Mouse (Mus musculus) stomach, postnatal 0 days (tissue): ENCODE data around the gene C2cd3. TPM values are rescaled to one million over a fixed set of nuclear protein-coding genes. Genes with fewer than 3 reads are reported as not detected.
A peak's percentile ranks its signal among the peaks of the same experiment; 100 is the strongest.
"Not testable (repeated sequence)": the region's sequence is repeated elsewhere in the genome, so short reads cannot be mapped to it uniquely, and the experiment has no call there.

Experiments used
- ATAC-seq: fragments of 200-750 bp; cut with Nextera tagmentation; 2 replicates; pipeline ENCODE4 v1.8.0; 2017; ENCODE audit not compliant: low FRiP score, low TSS enrichment
- DNase-seq: peaks from one replicate; pipeline ENCODE4 v3.0.0-alpha.2; 2016; ENCODE audit warnings: low spot score
- H3K27ac ChIP-seq: fragments of 300-500 bp; sonication (generic); replicated peaks from 2 replicates; pipeline ENCODE4 v1.5.1; 2014; ENCODE audit warnings: mild to moderate bottlenecking, control low read depth
- H3K27me3 ChIP-seq: fragments of 300-500 bp; sonication (generic); 2 replicates; pipeline ENCODE4 v1.6.1; 2014; ENCODE audit warnings: low read length; ENCODE audit not compliant: control insufficient read depth, insufficient read depth
- H3K36me3 ChIP-seq: fragments of 300-500 bp; sonication (generic); 2 replicates; pipeline ENCODE4 v1.6.1; 2014; ENCODE audit warnings: low read length, mixed read lengths; ENCODE audit not compliant: control insufficient read depth, insufficient read depth
- H3K4me1 ChIP-seq: fragments of 300-500 bp; sonication (generic); replicated peaks from 2 replicates; pipeline ENCODE4 v1.6.1; 2014; ENCODE audit warnings: antibody characterized with exemption; ENCODE audit not compliant: control insufficient read depth, insufficient read depth
- H3K4me2 ChIP-seq: fragments of 300-500 bp; sonication (generic); replicated peaks from 2 replicates; pipeline ENCODE4 v1.6.1; 2014; ENCODE audit warnings: low read depth, mild to moderate bottlenecking, control low read depth, moderate library complexity
- H3K4me3 ChIP-seq: fragments of 300-500 bp; sonication (generic); 2 replicates; pipeline ENCODE4 v1.5.1; 2014; ENCODE audit warnings: low read depth, low read length, control low read depth
- H3K9ac ChIP-seq: fragments of 300-500 bp; sonication (generic); 2 replicates; pipeline ENCODE4 v1.6.1; 2014; ENCODE audit warnings: mild to moderate bottlenecking, low read length, control low read depth, mixed read lengths
- H3K9me3 ChIP-seq: fragments of 300-500 bp; sonication (generic); 2 replicates; pipeline ENCODE4 v1.6.1; 2016; ENCODE audit warnings: low read length; ENCODE audit not compliant: control insufficient read depth
- CTCF ChIP-seq: IDR thresholded peaks from 2 replicates; pipeline ENCODE4 v1.5.1; 2016; ENCODE audit warnings: antibody characterized with exemption, low read depth, mild to moderate bottlenecking, moderate library complexity
- EP300 ChIP-seq: optimal IDR thresholded peaks from 2 replicates; pipeline ENCODE3; 2016; ENCODE audit warnings: antibody characterized with exemption
- WGBS: fragments of 180-500 bp; shearing (Covaris S2); extraction: QIAGEN DNeasy Blood & Tissue Kit; methylation state at CpG from one replicate; pipeline ENCODE4 v1.1.7; 2014; 5-methylcytosine and 5-hydroxymethylcytosine counted together
- polyA plus RNA-seq: library from polyadenylated mRNA; unstranded; fragments of >200 nt; fragmentation: Nextera tagmentation; extraction: Ambion mirVana; gene quantifications from 2 replicates; pipeline ENCODE4 v1.2.1, GENCODE M21; 2015

The C2cd3 gene
- polyA plus RNA-seq, 1 experiment from 2014 or later: 5.6 TPM

GRCm38 (mm10) chr7:100473846-100474454, 101.9 kb downstream of the C2cd3 start:
- H3K9me3 ChIP-seq: no peaks in the 10 kb centered on the region
- no peak for ATAC-seq

GRCm38 (mm10) chr7:100474680-100475079, 102.6 kb downstream of the C2cd3 start:
- TF ChIP-seq EP300 (no peak), CTCF (no peak)
- DNase-seq (peak; percentile 84), ATAC-seq (peak; percentile 83)
- Histone ChIP-seq H3K27ac (peak overlapping the region; percentile 72), H3K36me3 (no peaks in the 10 kb centered on the region), H3K4me1 (peaks cover 4% of the 10 kb centered on the region; the same call in 1 of the 2 replicates), H3K4me2 (no peak overlapping the region), H3K27me3 (no peaks in the 10 kb centered on the region), H3K9me3 (no peaks in the 10 kb centered on the region), H3K4me3 (no peak overlapping the region), H3K9ac (no peak overlapping the region)
- WGBS: 16% methylated on average over 1 of the region's 1 CpGs

More at GRCm38 (mm10) chr7:100473846-100474454, 101.9 kb downstream of the C2cd3 start:
- H3K4me2 ChIP-seq: no peak overlapping the region
- H3K27ac ChIP-seq: no peak overlapping the region
- no peak for DNase-seq
- H3K4me1 ChIP-seq: peaks cover 4% of the 10 kb centered on the region; the same call in 1 of the 2 replicates
- no peak overlapping the region for H3K9ac ChIP-seq
- no peaks in the 10 kb centered on the region for H3K36me3 ChIP-seq
- TF ChIP-seq EP300: no peak
- no peak for TF ChIP-seq CTCF
- H3K4me3 ChIP-seq: no peak overlapping the region
- no peaks in the 10 kb centered on the region for H3K27me3 ChIP-seq
- WGBS: 71% methylated on average over 9 of the region's 9 CpGs

- Histone ChIP-seq H3K9me3 (no peaks in the 10 kb centered on the region), H3K4me3 (no peak overlapping the region), H3K4me1 (peaks cover 4% of the 10 kb centered on the region; the same call in 1 of the 2 replicates), H3K27me3 (no peaks in the 10 kb centered on the region), H3K4me2 (no peak overlapping the region), H3K27ac (no peak overlapping the region), H3K36me3 (no peaks in the 10 kb centered on the region), H3K9ac (no peak overlapping the region)
- DNase-seq: no peak
- TF ChIP-seq CTCF: no peak
- TF ChIP-seq EP300: no peak
- ATAC-seq: peak; percentile 31; the same call in 1 of the 2 replicates
- WGBS: 60% methylated on average over 20 of the region's 20 CpGs
These were observed 107.2 kb downstream of the C2cd3 start for GRCm38 (mm10) chr7:100479100-100479822.

- 54% methylated on average over 15 of the region's 15 CpGs for WGBS
- peak; percentile 47 for DNase-seq
- no peaks in the 10 kb centered on the region for H3K27me3 ChIP-seq
These were observed 107.8 kb downstream of the C2cd3 start for GRCm38 (mm10) chr7:100479823-100480164.

GRCm38 (mm10) chr7:100480175-100480574, 108.1 kb downstream of the C2cd3 start:
- Histone ChIP-seq H3K4me2 (no peak overlapping the region), H3K4me3 (no peak overlapping the region), H3K9ac (no peak overlapping the region), H3K4me1 (peaks cover under 1% of the 10 kb centered on the region; the same call in 1 of the 2 replicates), H3K27me3 (no peaks in the 10 kb centered on the region), H3K9me3 (no peaks in the 10 kb centered on the region), H3K36me3 (no peaks in the 10 kb centered on the region), H3K27ac (no peak overlapping the region)
- no peak for ATAC-seq
- no peak for DNase-seq
- TF ChIP-seq CTCF (no peak), EP300 (no peak)
- WGBS: 82% methylated on average over 17 of the region's 17 CpGs

More at GRCm38 (mm10) chr7:100479823-100480164, 107.8 kb downstream of the C2cd3 start:
- no peak for TF ChIP-seq CTCF
- no peak for TF ChIP-seq EP300
- H3K9me3 ChIP-seq: no peaks in the 10 kb centered on the region
- no peaks in the 10 kb centered on the region for H3K36me3 ChIP-seq
- peak; percentile 62 for ATAC-seq
- H3K4me3 ChIP-seq: no peak overlapping the region
- H3K4me2 ChIP-seq: no peak overlapping the region
- peaks cover 4% of the 10 kb centered on the region; the same call in 1 of the 2 replicates for H3K4me1 ChIP-seq
- no peak overlapping the region for H3K27ac ChIP-seq
- H3K9ac ChIP-seq: no peak overlapping the region

- H3K4me1 ChIP-seq, H3K4me3 ChIP-seq, H3K27ac ChIP-seq, H3K27me3 ChIP-seq, H3K4me2 ChIP-seq, DNase-seq, H3K36me3 ChIP-seq, H3K9ac ChIP-seq, H3K9me3 ChIP-seq, ATAC-seq: not testable (repeated sequence)
- 74% methylated on average over 2 of the region's 2 CpGs for WGBS
These were observed 110.0 kb downstream of the C2cd3 start for GRCm38 (mm10) chr7:100482046-100482445.
